Mouse (Mus musculus) forebrain, embryonic 15.5 days (tissue): Measurements from ENCODE around the gene Slc7a14. TPM values are rescaled to one million over a fixed set of nuclear protein-coding genes. Genes with fewer than 3 reads are reported as not detected.

Source experiments
- ATAC-seq: fragments of 200-750 bp; cut with Nextera tagmentation; replicated peaks from 2 replicates; pipeline ENCODE4 v1.8.0; 2017; ENCODE audit warnings: mild to moderate bottlenecking, moderate TSS enrichment, moderate library complexity
- H3K27ac ChIP-seq: fragments of 300-500 bp; sonication (generic); replicated peaks from 2 replicates; pipeline ENCODE4 v1.5.1; 2015; ENCODE audit warnings: mild to moderate bottlenecking, inconsistent platforms
- H3K27me3 ChIP-seq: fragments of 300-500 bp; sonication (generic); 2 replicates; pipeline ENCODE4 v1.6.1; 2015; ENCODE audit warnings: inconsistent platforms
- H3K36me3 ChIP-seq: fragments of 300-500 bp; sonication (generic); 2 replicates; pipeline ENCODE4 v1.6.1; 2015; ENCODE audit warnings: mild to moderate bottlenecking, inconsistent platforms
- H3K4me1 ChIP-seq: fragments of 300-500 bp; sonication (generic); 2 replicates; pipeline ENCODE4 v1.6.1; 2015; ENCODE audit warnings: inconsistent platforms
- H3K4me2 ChIP-seq: fragments of 300-500 bp; sonication (generic); replicated peaks from 2 replicates; pipeline ENCODE4 v1.6.1; 2015; ENCODE audit warnings: mild to moderate bottlenecking, inconsistent platforms
- H3K4me3 ChIP-seq: fragments of 300-500 bp; sonication (generic); 2 replicates; pipeline ENCODE4 v1.5.1; 2015; ENCODE audit warnings: mild to moderate bottlenecking, inconsistent platforms
- H3K9ac ChIP-seq: fragments of 300-500 bp; sonication (generic); replicated peaks from 2 replicates; pipeline ENCODE4 v1.6.1; 2015; ENCODE audit warnings: mild to moderate bottlenecking, inconsistent platforms
- H3K9me3 ChIP-seq: fragments of 300-500 bp; sonication (generic); 2 replicates; pipeline ENCODE4 v1.6.1; 2016; ENCODE audit warnings: inconsistent platforms
- WGBS: fragments of 180-500 bp; shearing (Covaris S2); methylation state at CpG from one replicate; pipeline ENCODE4 v1.1.7; 2015; ENCODE audit warnings: mixed read lengths; 5-methylcytosine and 5-hydroxymethylcytosine counted together
- polyA plus RNA-seq: library from polyadenylated mRNA; unstranded; fragments of >200 nt; fragmentation: Nextera tagmentation; extraction: Ambion mirVana; gene quantifications from 2 replicates; pipeline ENCODE4 v1.2.1, GENCODE M21; 2015

Gene Slc7a14
- polyA plus RNA-seq, 1 experiment from 2014 or later, result 3.1 TPM

DNA sequence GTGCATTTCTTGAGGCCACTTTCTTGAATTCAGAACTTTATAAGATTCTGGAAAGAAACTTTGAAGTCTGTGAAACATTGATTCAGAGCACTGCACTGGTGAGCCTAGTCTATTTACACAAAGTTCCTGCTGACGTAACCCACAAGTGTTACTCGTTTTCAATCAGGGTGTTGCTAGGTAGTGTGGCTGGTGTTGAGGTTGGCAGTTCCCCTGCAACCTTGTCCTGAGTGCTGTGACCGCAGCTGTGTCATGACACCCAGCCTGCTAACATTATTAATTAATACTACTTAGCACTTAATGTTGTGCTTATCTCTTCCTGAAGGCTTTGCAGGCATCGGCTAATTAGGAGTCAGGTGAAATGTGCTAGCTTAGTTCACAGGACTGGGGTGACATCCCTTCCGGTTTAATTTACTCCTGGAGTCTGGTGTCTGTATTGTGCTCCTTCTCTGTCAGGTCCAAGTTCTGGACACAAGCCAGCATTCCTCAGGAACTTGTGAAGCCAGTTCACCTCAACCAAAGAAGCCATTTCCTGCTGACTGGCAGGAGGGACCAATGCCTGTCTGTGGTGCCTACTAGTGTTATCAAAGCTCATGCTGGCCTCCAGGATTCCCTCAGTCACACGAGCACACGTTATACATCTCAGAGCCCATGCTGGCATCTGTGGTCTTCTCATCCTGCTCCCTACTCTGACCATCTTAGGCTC lies 50.5 kb downstream of the Slc7a14 start:
- Histone ChIP-seq H3K4me3 (no peak overlapping the region), H3K27ac (no peak overlapping the region), H3K27me3 (no peaks in the 10 kb centered on the region), H3K9ac (no peak overlapping the region), H3K36me3 (no peaks in the 10 kb centered on the region), H3K4me2 (no peak overlapping the region), H3K9me3 (no peaks in the 10 kb centered on the region), H3K4me1 (peaks cover 13% of the 10 kb centered on the region; the same call in 1 of the 2 replicates)
- ATAC-seq, result no peak
- WGBS, result 68% methylated on average over 7 of the region's 7 CpGs

DNA sequence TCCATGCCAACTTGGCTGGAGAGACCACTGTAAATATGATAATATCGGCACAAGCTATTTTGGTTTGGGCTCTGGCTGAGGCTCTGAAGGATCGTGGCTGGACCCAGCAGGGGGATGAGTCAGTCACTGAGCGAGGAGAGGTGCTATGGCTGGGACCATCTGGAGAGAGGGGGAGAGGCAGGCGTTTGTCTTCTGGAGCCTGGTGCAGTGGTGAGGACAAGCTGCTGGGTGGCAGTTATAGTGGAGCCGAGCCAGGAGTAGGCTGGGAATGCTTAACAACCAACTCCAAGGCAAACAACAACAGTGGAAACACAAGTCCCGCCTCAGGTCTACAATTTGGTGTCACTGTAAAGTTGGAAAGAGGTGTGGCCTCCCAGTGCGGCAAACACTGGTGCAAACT lies 55.8 kb downstream of the Slc7a14 start:
- H3K27me3 ChIP-seq, result no peaks in the 10 kb centered on the region
- H3K9me3 ChIP-seq, result no peaks in the 10 kb centered on the region
- WGBS, result 82% methylated on average over 7 of the region's 7 CpGs
- H3K36me3 ChIP-seq, result no peaks in the 10 kb centered on the region
- no peak overlapping the region for H3K27ac ChIP-seq
- ATAC-seq, result no peak
- H3K4me2 ChIP-seq, result no peak overlapping the region
- H3K4me3 ChIP-seq, result no peak overlapping the region
- H3K4me1 ChIP-seq, result no peaks in the 10 kb centered on the region
- H3K9ac ChIP-seq, result no peak overlapping the region

DNA sequence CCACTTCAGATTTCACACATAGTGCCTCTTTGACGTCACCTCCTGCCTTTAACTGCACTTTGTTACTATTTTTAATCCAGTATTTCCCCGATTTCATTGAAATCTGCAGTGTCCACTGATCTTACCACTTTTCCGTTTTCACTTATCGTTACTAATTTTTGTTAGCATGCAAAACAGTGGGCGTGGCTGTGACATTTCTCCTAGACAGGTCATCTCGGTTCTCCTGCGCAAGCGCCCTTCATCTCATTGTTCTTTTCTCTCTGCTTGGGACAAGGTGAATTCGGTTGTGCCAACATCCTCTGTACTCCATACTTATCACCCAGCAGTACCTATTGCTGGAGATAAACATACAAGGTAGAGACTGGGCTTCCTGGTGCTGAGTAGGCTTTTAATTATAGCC lies 56.3 kb downstream of the Slc7a14 start:
- Histone ChIP-seq H3K4me2 (no peak overlapping the region), H3K9ac (no peak overlapping the region), H3K27me3 (no peaks in the 10 kb centered on the region), H3K9me3 (no peaks in the 10 kb centered on the region), H3K4me3 (no peak overlapping the region), H3K27ac (no peak overlapping the region), H3K4me1 (no peaks in the 10 kb centered on the region), H3K36me3 (no peaks in the 10 kb centered on the region)
- 91% methylated on average over 9 of the region's 9 CpGs for WGBS
- no peak for ATAC-seq

DNA sequence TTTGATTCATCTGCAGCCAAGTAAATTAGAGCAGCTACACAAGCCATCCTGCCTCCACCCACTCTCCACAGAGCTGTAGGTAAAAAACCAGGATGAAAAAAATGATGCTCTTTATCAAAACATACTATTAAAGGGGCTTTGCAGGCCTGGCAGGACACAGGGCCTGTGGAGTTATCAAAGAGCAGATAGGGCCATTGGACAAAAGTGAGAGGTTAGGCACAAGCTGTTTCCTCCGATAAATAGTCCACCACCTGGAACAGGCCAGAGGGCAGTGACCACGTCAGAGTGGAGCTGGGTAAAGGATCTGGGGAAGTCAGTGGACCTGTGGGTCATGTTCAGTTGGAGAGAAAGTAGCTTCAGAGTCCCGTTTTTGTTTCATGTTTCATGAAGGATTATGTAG lies 57.6 kb downstream of the Slc7a14 start:
- Histone ChIP-seq H3K9ac (no peak overlapping the region), H3K36me3 (no peaks in the 10 kb centered on the region), H3K27me3 (no peaks in the 10 kb centered on the region), H3K27ac (no peak overlapping the region), H3K4me2 (no peak overlapping the region), H3K4me1 (no peaks in the 10 kb centered on the region), H3K4me3 (no peak overlapping the region), H3K9me3 (no peaks in the 10 kb centered on the region)
- WGBS, result 83% methylated on average over 3 of the region's 3 CpGs
- ATAC-seq, result no peak

DNA sequence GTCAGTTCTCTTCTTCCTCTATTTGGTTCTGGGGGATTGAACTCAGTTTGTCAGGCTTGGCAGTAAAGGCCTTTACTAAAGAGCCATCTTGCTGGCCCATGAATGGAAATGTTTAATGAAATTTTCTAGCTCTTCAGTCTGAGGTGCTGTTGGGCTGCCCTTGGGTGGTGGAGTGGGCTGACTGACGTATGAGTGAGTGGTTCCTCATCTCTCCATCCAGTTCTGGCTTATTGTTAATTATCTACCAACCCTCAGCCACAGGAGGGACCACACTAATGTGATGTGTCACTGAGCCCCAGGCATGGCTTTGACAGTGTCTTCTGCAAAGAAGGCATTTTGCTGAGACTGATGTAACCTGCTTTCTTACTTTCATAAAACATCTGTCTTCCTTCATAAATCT lies 66.7 kb downstream of the Slc7a14 start:
- no peak for ATAC-seq
- no peak overlapping the region for H3K4me3 ChIP-seq
- H3K4me2 ChIP-seq, result no peak overlapping the region
- no peaks in the 10 kb centered on the region for H3K9me3 ChIP-seq
- no peaks in the 10 kb centered on the region for H3K27me3 ChIP-seq
- H3K4me1 ChIP-seq, result no peaks in the 10 kb centered on the region
- H3K36me3 ChIP-seq, result no peaks in the 10 kb centered on the region
- H3K27ac ChIP-seq, result no peak overlapping the region
- no peak overlapping the region for H3K9ac ChIP-seq
- WGBS, result 68% methylated on average over 1 of the region's 1 CpGs

DNA sequence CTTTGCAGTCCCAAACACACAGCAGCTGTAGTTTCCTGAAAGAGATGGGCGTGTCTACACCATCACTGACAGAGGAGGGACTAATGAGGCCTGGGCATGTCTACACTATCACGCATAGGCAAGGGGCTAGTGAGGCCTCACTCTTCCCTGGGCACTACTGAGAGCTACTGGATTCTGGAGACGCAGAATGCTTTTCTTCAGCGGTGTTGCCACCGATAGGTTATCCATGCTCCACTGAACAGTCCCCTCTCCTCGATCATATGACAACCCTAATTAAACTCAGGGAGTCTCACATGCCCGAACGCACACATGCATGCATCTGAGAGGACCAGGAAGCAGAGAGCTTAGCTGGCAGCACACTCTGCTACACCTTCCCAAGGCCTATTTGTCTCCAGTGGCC lies 69.3 kb downstream of the Slc7a14 start:
- no peak overlapping the region for H3K27ac ChIP-seq
- no peak for ATAC-seq

DNA sequence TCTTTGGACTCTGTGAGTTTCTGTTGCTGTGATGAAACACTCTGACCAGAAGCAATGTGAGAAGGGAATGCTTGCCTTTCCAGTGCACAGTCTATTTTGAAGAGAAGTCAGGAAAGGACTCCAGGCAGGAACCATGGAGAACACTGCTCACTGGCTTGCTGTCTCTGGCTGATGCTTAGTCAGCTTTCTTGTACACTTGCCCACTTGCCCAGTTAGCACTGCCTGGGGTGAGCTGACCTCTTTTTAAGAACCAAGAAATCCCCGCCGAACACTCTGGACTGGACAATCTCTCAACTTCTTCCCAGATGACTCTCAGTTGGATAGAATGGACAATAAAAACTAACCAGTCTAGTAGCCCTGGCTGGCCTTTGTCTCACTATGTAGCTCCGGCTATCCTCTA lies 70.5 kb downstream of the Slc7a14 start:
- Histone ChIP-seq H3K9ac (no peak overlapping the region), H3K4me3 (no peak overlapping the region), H3K4me2 (no peak overlapping the region), H3K27me3 (no peaks in the 10 kb centered on the region), H3K4me1 (no peaks in the 10 kb centered on the region), H3K27ac (no peak overlapping the region), H3K36me3 (no peaks in the 10 kb centered on the region), H3K9me3 (no peaks in the 10 kb centered on the region)
- WGBS, result 94% methylated on average over 3 of the region's 3 CpGs
- ATAC-seq, result no peak

More for the DNA sequence above, 69.3 kb downstream of the Slc7a14 start:
- WGBS, result 72% methylated on average over 8 of the region's 8 CpGs
- Histone ChIP-seq H3K4me1 (no peaks in the 10 kb centered on the region), H3K9ac (no peak overlapping the region), H3K9me3 (no peaks in the 10 kb centered on the region), H3K36me3 (no peaks in the 10 kb centered on the region), H3K27me3 (no peaks in the 10 kb centered on the region), H3K4me3 (no peak overlapping the region), H3K4me2 (no peak overlapping the region)

DNA sequence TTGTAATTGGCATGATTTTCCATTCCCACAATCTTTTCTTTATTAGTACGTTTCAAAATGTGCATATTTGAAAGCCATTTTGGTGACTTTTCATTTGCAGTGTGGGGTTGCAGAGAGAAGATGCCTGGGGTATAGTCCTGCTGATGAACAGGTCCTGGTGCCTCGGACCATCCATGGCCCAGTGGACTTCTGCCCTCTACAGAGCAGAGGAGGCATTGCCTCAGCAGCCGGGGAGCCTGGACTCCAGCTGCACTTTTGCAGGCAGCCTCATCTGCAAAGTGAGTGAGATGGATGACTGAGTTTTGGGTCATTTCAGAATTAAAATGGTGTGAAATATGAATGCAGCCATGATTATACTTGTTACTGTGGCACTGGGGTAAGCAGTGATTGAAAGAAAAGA lies 72.2 kb downstream of the Slc7a14 start:
- no peak for ATAC-seq
- Histone ChIP-seq H3K9me3 (no peaks in the 10 kb centered on the region), H3K27me3 (no peaks in the 10 kb centered on the region), H3K36me3 (no peaks in the 10 kb centered on the region), H3K4me2 (no peak overlapping the region), H3K9ac (no peak overlapping the region), H3K4me3 (no peak overlapping the region), H3K4me1 (no peaks in the 10 kb centered on the region), H3K27ac (no peak overlapping the region)
- 38% methylated on average over 3 of the region's 3 CpGs for WGBS

DNA sequence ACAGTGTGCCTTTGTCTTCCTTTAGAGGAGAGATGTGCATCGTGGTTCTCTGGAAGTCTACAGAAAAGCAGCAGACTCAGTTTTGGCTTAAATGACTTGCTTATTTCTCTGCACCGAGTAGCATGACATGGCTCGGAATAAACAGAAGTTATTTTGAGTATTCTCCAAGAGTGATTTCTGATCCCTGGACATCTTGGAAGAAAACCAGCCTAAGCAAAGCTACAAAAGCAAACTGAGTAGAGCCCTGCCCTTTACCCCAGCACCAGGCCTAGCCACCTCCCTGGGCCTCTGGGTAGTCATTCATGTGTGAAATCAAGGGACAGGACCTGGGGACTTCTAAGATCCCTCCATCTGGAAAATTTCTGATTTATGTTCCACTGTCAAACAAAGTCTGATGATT lies 74.0 kb downstream of the Slc7a14 start:
- Histone ChIP-seq H3K4me2 (no peak overlapping the region), H3K27me3 (no peaks in the 10 kb centered on the region), H3K9ac (no peak overlapping the region), H3K4me1 (no peaks in the 10 kb centered on the region), H3K9me3 (no peaks in the 10 kb centered on the region), H3K4me3 (no peak overlapping the region), H3K36me3 (no peaks in the 10 kb centered on the region), H3K27ac (no peak overlapping the region)
- 85% methylated on average over 3 of the region's 3 CpGs for whole genome bisulfite sequencing
- no peak for ATAC-seq

DNA sequence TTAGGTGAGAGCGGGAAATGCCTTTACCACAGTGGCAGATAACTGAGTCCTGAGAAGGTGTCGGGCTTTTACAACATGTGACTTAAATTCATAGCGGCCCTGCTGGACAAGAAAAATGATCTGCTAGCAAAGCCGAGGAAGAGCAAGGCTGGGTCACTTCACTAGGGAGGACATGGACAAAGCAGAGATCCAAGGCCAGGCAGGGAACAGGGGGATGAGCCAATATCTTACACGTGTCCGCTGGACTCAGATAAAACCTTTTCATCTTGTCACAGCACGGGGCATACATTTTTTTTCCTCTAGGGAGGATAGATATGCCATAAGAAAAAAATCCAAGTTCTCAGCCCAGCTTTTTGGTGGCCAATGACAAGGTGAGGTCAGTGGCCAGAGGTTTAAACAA lies 75.8 kb downstream of the Slc7a14 start:
- ATAC-seq, result no peak
- H3K4me3 ChIP-seq, result no peak overlapping the region
- H3K9ac ChIP-seq, result no peak overlapping the region
- no peak overlapping the region for H3K4me2 ChIP-seq
- no peaks in the 10 kb centered on the region for H3K36me3 ChIP-seq
- H3K4me1 ChIP-seq, result no peaks in the 10 kb centered on the region
- no peak overlapping the region for H3K27ac ChIP-seq
- H3K27me3 ChIP-seq, result no peaks in the 10 kb centered on the region
- 88% methylated on average over 7 of the region's 7 CpGs for WGBS
- no peaks in the 10 kb centered on the region for H3K9me3 ChIP-seq

DNA sequence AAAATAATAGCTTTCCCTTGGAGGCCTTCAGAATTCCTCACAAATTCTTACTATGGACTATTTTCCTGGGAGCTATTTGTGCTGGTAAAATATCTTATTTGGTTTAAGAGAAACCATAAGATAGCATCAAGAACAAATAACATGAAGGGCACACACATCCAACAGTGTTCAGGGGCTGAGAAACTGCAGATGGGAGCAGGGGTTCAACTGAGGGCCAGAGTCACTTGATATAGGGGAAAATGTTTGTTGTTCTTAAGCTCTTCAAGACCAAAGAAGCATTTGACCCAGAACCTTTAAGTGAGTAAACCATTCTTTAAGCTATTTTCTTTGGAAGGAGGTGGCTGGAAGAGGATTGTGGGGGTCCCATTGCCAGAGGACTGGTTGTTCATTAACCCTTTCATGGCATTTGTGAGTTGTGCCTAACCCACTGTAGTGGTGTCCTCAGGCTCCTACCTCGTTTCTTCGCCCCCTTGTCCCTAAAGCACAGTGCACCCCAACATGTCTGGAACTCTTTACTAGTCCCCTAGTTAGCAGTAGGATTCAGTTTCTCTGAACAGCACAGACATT lies 76.3 kb downstream of the Slc7a14 start:
- Histone ChIP-seq H3K4me3 (no peak overlapping the region), H3K4me2 (no peak overlapping the region), H3K36me3 (no peaks in the 10 kb centered on the region), H3K27me3 (no peaks in the 10 kb centered on the region), H3K27ac (no peak overlapping the region), H3K9ac (no peak overlapping the region), H3K4me1 (no peaks in the 10 kb centered on the region), H3K9me3 (no peaks in the 10 kb centered on the region)
- WGBS, result 78% methylated on average over 2 of the region's 2 CpGs
- ATAC-seq, result no peak

DNA sequence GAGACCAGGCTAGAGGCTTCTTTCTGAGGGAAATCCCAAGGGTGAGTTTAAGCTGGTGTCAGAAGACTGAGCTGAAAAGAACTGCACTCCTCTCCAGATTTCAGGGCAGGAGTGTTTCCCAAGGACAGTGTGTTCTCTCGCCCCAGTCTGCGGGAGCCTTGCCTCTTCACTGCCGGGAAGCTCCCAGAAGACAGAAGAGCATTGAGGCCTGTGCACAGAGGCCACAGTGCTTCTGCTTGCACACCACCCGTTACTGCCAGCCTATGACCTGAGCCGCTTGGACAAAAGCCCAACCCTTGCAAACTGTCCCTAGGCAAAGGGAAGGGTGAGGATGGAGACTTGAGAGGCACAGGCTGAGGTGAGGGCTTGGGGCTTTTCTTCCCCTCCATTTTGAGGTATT lies 80.9 kb downstream of the Slc7a14 start:
- Histone ChIP-seq H3K4me2 (no peak overlapping the region), H3K27me3 (no peaks in the 10 kb centered on the region), H3K4me3 (no peak overlapping the region), H3K9ac (no peak overlapping the region), H3K9me3 (no peaks in the 10 kb centered on the region), H3K27ac (no peak overlapping the region), H3K4me1 (no peaks in the 10 kb centered on the region), H3K36me3 (no peaks in the 10 kb centered on the region)
- WGBS, result 80% methylated on average over 5 of the region's 5 CpGs
- ATAC-seq, result no peak

DNA sequence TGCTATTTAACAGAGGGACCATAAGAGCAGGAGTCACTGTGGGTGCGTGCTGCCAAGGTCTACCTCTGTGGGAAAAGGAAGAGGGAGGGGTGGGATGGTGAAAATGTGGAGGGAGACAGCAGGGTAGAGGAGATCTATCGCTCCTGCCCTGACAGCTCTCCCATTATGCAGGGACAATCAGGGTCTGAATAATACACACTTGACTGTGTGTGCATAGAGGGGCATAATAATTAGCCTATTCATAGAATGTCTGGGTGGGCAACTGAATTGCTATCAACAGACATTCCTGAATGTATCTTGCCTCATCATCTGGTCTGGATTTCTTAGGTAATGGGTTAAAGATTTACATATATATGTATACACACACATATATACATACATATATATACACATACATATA lies 81.7 kb downstream of the Slc7a14 start:
- H3K4me1 ChIP-seq, result no peaks in the 10 kb centered on the region
- no peak overlapping the region for H3K4me2 ChIP-seq
- no peaks in the 10 kb centered on the region for H3K9me3 ChIP-seq
- peaks cover 5% of the 10 kb centered on the region; the same call in 1 of the 2 replicates for H3K36me3 ChIP-seq
- 22% methylated on average over 2 of the region's 2 CpGs for WGBS
- no peak for ATAC-seq
- no peak overlapping the region for H3K9ac ChIP-seq
- H3K27me3 ChIP-seq, result no peaks in the 10 kb centered on the region
- no peak overlapping the region for H3K4me3 ChIP-seq
- no peak overlapping the region for H3K27ac ChIP-seq
